Mouse (Mus musculus): Measurements from ENCODE around the gene Sipa1l3. TPM values are rescaled to one million over a fixed set of nuclear protein-coding genes. Genes with fewer than 3 reads are reported as not detected.

Gene Sipa1l3
- polyA plus RNA-seq, 1 experiment = 30.3 TPM

- no peak overlapping the region for H3K27ac ChIP-seq (ENCODE audit: insufficient read depth, low read length)
Measured at GRCm38 (mm10) chr7:29511598-29512275, 6.7 kb downstream of the Sipa1l3 start.

GRCm38 (mm10) chr7:29508522-29508921 lies 9.9 kb downstream of the Sipa1l3 start:
- H3K36me3 ChIP-seq (ENCODE audit: control insufficient read depth, insufficient read depth, low read length) = no peaks in the 10 kb centered on the region
- DNase-seq (ENCODE audit: low read depth in 1 of 2, low spot score in 2 of 2) = no peak
- H3K4me3 ChIP-seq (ENCODE audit: extremely low read depth, insufficient read depth, insufficient read length) = no peak overlapping the region
- no peak for TF ChIP-seq CTCF (IDR thresholded peaks at IDR 0.05; ENCODE audit: extremely low read depth, insufficient read depth, insufficient read length, insufficient replicate concordance)
- TF ChIP-seq POLR2A (IDR thresholded peaks at IDR 0.05; ENCODE audit: low read depth, low read length) = no peak
- 81% methylated on average over 7 of the region's 7 CpGs for WGBS
- no peaks in the 10 kb centered on the region for H3K27me3 ChIP-seq (ENCODE audit: control insufficient read depth, insufficient read depth, low read length)
- H3K27ac ChIP-seq (ENCODE audit: insufficient read depth, low read length) = no peak overlapping the region
- peaks cover 14% of the 10 kb centered on the region; the same call in 1 of the 2 replicates for H3K4me1 ChIP-seq (ENCODE audit: control insufficient read depth, insufficient read depth, insufficient read length)

More at GRCm38 (mm10) chr7:29511598-29512275, 6.7 kb downstream of the Sipa1l3 start:
- Histone ChIP-seq H3K36me3 (ENCODE audit: control insufficient read depth, insufficient read depth, low read length) (no peaks in the 10 kb centered on the region), H3K27me3 (ENCODE audit: control insufficient read depth, insufficient read depth, low read length) (no peaks in the 10 kb centered on the region), H3K4me1 (ENCODE audit: control insufficient read depth, insufficient read depth, insufficient read length) (no peaks in the 10 kb centered on the region), H3K4me3 (ENCODE audit: extremely low read depth, insufficient read depth, insufficient read length) (no peak overlapping the region)
- no peak for DNase-seq (ENCODE audit: low read depth in 1 of 2, low spot score in 2 of 2)
- no peak for TF ChIP-seq POLR2A (IDR thresholded peaks at IDR 0.05; ENCODE audit: low read depth, low read length)
- TF ChIP-seq CTCF (IDR thresholded peaks at IDR 0.05; ENCODE audit: extremely low read depth, insufficient read depth, insufficient read length, insufficient replicate concordance) = no peak
- 53% methylated on average over 9 of the region's 9 CpGs for WGBS

GRCm38 (mm10) chr7:29505337-29506318 lies 12.8 kb downstream of the Sipa1l3 start:
- DNase-seq (ENCODE audit: low read depth in 1 of 2, low spot score in 2 of 2) = no peak
- H3K4me3 ChIP-seq (ENCODE audit: extremely low read depth, insufficient read depth, insufficient read length) = 0 out of 2 replicates have a peak overlapping the region, but pooled peaks have one; percentile 16
- WGBS = 49% methylated on average over 18 of the region's 18 CpGs

GRCm38 (mm10) chr7:29504683-29505290 lies 13.7 kb downstream of the Sipa1l3 start:
- Histone ChIP-seq H3K4me3 (ENCODE audit: extremely low read depth, insufficient read depth, insufficient read length) (0 out of 2 replicates have a peak overlapping the region, but pooled peaks have one; percentile 16), H3K36me3 (ENCODE audit: control insufficient read depth, insufficient read depth, low read length) (no peaks in the 10 kb centered on the region), H3K4me1 (ENCODE audit: control insufficient read depth, insufficient read depth, insufficient read length) (peaks cover 14% of the 10 kb centered on the region; the same call in 1 of the 2 replicates), H3K27ac (ENCODE audit: insufficient read depth, low read length) (no peak overlapping the region), H3K27me3 (ENCODE audit: control insufficient read depth, insufficient read depth, low read length) (no peaks in the 10 kb centered on the region)
- no peak for TF ChIP-seq POLR2A (IDR thresholded peaks at IDR 0.05; ENCODE audit: low read depth, low read length)
- TF ChIP-seq CTCF (IDR thresholded peaks at IDR 0.05; ENCODE audit: extremely low read depth, insufficient read depth, insufficient read length, insufficient replicate concordance) = no peak
- no peak for DNase-seq (ENCODE audit: low read depth in 1 of 2, low spot score in 2 of 2)
- 47% methylated on average over 7 of the region's 7 CpGs for WGBS

More at GRCm38 (mm10) chr7:29505337-29506318, 12.8 kb downstream of the Sipa1l3 start:
- Histone ChIP-seq H3K4me1 (ENCODE audit: control insufficient read depth, insufficient read depth, insufficient read length) (peaks cover 14% of the 10 kb centered on the region; the same call in 1 of the 2 replicates), H3K36me3 (ENCODE audit: control insufficient read depth, insufficient read depth, low read length) (no peaks in the 10 kb centered on the region), H3K27me3 (ENCODE audit: control insufficient read depth, insufficient read depth, low read length) (no peaks in the 10 kb centered on the region), H3K27ac (ENCODE audit: insufficient read depth, low read length) (no peak overlapping the region)
- TF ChIP-seq POLR2A (IDR thresholded peaks at IDR 0.05; ENCODE audit: low read depth, low read length) = no peak
- no peak for TF ChIP-seq CTCF (IDR thresholded peaks at IDR 0.05; ENCODE audit: extremely low read depth, insufficient read depth, insufficient read length, insufficient replicate concordance)

GRCm38 (mm10) chr7:29503616-29504015 lies 14.8 kb downstream of the Sipa1l3 start:
- Histone ChIP-seq H3K27ac (ENCODE audit: insufficient read depth, low read length) (no peak overlapping the region), H3K27me3 (ENCODE audit: control insufficient read depth, insufficient read depth, low read length) (no peaks in the 10 kb centered on the region), H3K36me3 (ENCODE audit: control insufficient read depth, insufficient read depth, low read length) (no peaks in the 10 kb centered on the region), H3K4me3 (ENCODE audit: extremely low read depth, insufficient read depth, insufficient read length) (no peak overlapping the region), H3K4me1 (ENCODE audit: control insufficient read depth, insufficient read depth, insufficient read length) (peaks cover 14% of the 10 kb centered on the region; the same call in 1 of the 2 replicates)
- 91% methylated on average over 6 of the region's 6 CpGs for WGBS
- DNase-seq (ENCODE audit: low read depth in 1 of 2, low spot score in 2 of 2) = no peak
- no peak for TF ChIP-seq CTCF (IDR thresholded peaks at IDR 0.05; ENCODE audit: extremely low read depth, insufficient read depth, insufficient read length, insufficient replicate concordance)
- TF ChIP-seq POLR2A (IDR thresholded peaks at IDR 0.05; ENCODE audit: low read depth, low read length) = no peak

GRCm38 (mm10) chr7:29501214-29501613 lies 17.2 kb downstream of the Sipa1l3 start:
- TF ChIP-seq POLR2A (IDR thresholded peaks at IDR 0.05; ENCODE audit: low read depth, low read length) (no peak), CTCF (IDR thresholded peaks at IDR 0.05; ENCODE audit: extremely low read depth, insufficient read depth, insufficient read length, insufficient replicate concordance) (no peak)
- WGBS = 92% methylated on average over 9 of the region's 9 CpGs
- Histone ChIP-seq H3K4me3 (ENCODE audit: extremely low read depth, insufficient read depth, insufficient read length) (no peak overlapping the region), H3K36me3 (ENCODE audit: control insufficient read depth, insufficient read depth, low read length) (no peaks in the 10 kb centered on the region), H3K27me3 (ENCODE audit: control insufficient read depth, insufficient read depth, low read length) (no peaks in the 10 kb centered on the region), H3K4me1 (ENCODE audit: control insufficient read depth, insufficient read depth, insufficient read length) (peaks cover 14% of the 10 kb centered on the region; the same call in 1 of the 2 replicates), H3K27ac (ENCODE audit: insufficient read depth, low read length) (no peak overlapping the region)
- no peak for DNase-seq (ENCODE audit: low read depth in 1 of 2, low spot score in 2 of 2)

All from spleen, adult 2 months (tissue).